Mouse (Mus musculus): Measurements from ENCODE around the gene Prkce. TPM values are rescaled to one million over a fixed set of nuclear protein-coding genes. Genes with fewer than 3 reads are reported as not detected.

Gene Prkce
- polyA plus RNA-seq, 1 experiment, result not detected

- H3K27ac ChIP-seq (ENCODE audit: insufficient read depth, low read depth, low read length), result peak overlapping the region; percentile 85; the same call in 1 of the 2 replicates
- WGBS, result 90% methylated on average over 8 of the region's 8 CpGs
- no peak overlapping the region for H3K4me3 ChIP-seq (ENCODE audit: insufficient read depth, low read depth, low read length)
- no peak for TF ChIP-seq POLR2A (IDR thresholded peaks at IDR 0.05; ENCODE audit: insufficient read depth, low read depth, low read length)
- TF ChIP-seq CTCF (IDR thresholded peaks at IDR 0.05; ENCODE audit: insufficient read depth, low read depth, low read length), result no peak
- H3K4me1 ChIP-seq (ENCODE audit: control insufficient read depth, insufficient read depth, low read length), result peaks cover 50% of the 10 kb centered on the region
These were observed 164.2 kb downstream of the Prkce start for GRCm38 (mm10) chr17:86331835-86332234.

GRCm38 (mm10) chr17:86334990-86335389, 167.4 kb downstream of the Prkce start:
- TF ChIP-seq POLR2A (IDR thresholded peaks at IDR 0.05; ENCODE audit: insufficient read depth, low read depth, low read length) (no peak), CTCF (IDR thresholded peaks at IDR 0.05; ENCODE audit: insufficient read depth, low read depth, low read length) (no peak)
- H3K4me1 ChIP-seq (ENCODE audit: control insufficient read depth, insufficient read depth, low read length), result peaks cover 35% of the 10 kb centered on the region
- 76% methylated on average over 4 of the region's 4 CpGs for WGBS
- H3K4me3 ChIP-seq (ENCODE audit: insufficient read depth, low read depth, low read length), result no peak overlapping the region
- H3K27ac ChIP-seq (ENCODE audit: insufficient read depth, low read depth, low read length), result no peak overlapping the region

- Histone ChIP-seq H3K4me1 (ENCODE audit: control insufficient read depth, insufficient read depth, low read length) (peaks cover 18% of the 10 kb centered on the region), H3K4me3 (ENCODE audit: insufficient read depth, low read depth, low read length) (no peak overlapping the region), H3K27ac (ENCODE audit: insufficient read depth, low read depth, low read length) (no peak overlapping the region)
- TF ChIP-seq POLR2A (IDR thresholded peaks at IDR 0.05; ENCODE audit: insufficient read depth, low read depth, low read length) (no peak), CTCF (IDR thresholded peaks at IDR 0.05; ENCODE audit: insufficient read depth, low read depth, low read length) (no peak)
- 77% methylated on average over 4 of the region's 4 CpGs for WGBS
These were observed 169.1 kb downstream of the Prkce start for GRCm38 (mm10) chr17:86336652-86337073.

GRCm38 (mm10) chr17:86337076-86337475, 169.5 kb downstream of the Prkce start:
- peaks cover 16% of the 10 kb centered on the region for H3K4me1 ChIP-seq (ENCODE audit: control insufficient read depth, insufficient read depth, low read length)
- WGBS, result 83% methylated on average over 3 of the region's 3 CpGs
- H3K27ac ChIP-seq (ENCODE audit: insufficient read depth, low read depth, low read length), result no peak overlapping the region
- no peak overlapping the region for H3K4me3 ChIP-seq (ENCODE audit: insufficient read depth, low read depth, low read length)
- TF ChIP-seq CTCF (IDR thresholded peaks at IDR 0.05; ENCODE audit: insufficient read depth, low read depth, low read length) (no peak), POLR2A (IDR thresholded peaks at IDR 0.05; ENCODE audit: insufficient read depth, low read depth, low read length) (no peak)

- Histone ChIP-seq H3K27ac (ENCODE audit: insufficient read depth, low read depth, low read length) (no peak overlapping the region), H3K4me3 (ENCODE audit: insufficient read depth, low read depth, low read length) (no peak overlapping the region), H3K4me1 (ENCODE audit: control insufficient read depth, insufficient read depth, low read length) (peaks cover 13% of the 10 kb centered on the region)
- TF ChIP-seq POLR2A (IDR thresholded peaks at IDR 0.05; ENCODE audit: insufficient read depth, low read depth, low read length), result no peak
- no peak for TF ChIP-seq CTCF (IDR thresholded peaks at IDR 0.05; ENCODE audit: insufficient read depth, low read depth, low read length)
- WGBS, result 79% methylated on average over 5 of the region's 5 CpGs
These were observed 170.7 kb downstream of the Prkce start for GRCm38 (mm10) chr17:86338328-86338727.

- H3K4me1 ChIP-seq (ENCODE audit: control insufficient read depth, insufficient read depth, low read length), result peaks cover 11% of the 10 kb centered on the region
- H3K4me3 ChIP-seq (ENCODE audit: insufficient read depth, low read depth, low read length), result no peak overlapping the region
- TF ChIP-seq POLR2A (IDR thresholded peaks at IDR 0.05; ENCODE audit: insufficient read depth, low read depth, low read length) (no peak), CTCF (IDR thresholded peaks at IDR 0.05; ENCODE audit: insufficient read depth, low read depth, low read length) (no peak)
- WGBS, result 64% methylated on average over 8 of the region's 8 CpGs
- H3K27ac ChIP-seq (ENCODE audit: insufficient read depth, low read depth, low read length), result no peak overlapping the region
These were observed 176.4 kb downstream of the Prkce start for GRCm38 (mm10) chr17:86344032-86344431.

- Histone ChIP-seq H3K4me3 (ENCODE audit: insufficient read depth, low read depth, low read length) (no peak overlapping the region), H3K4me1 (ENCODE audit: control insufficient read depth, insufficient read depth, low read length) (peaks cover 14% of the 10 kb centered on the region), H3K27ac (ENCODE audit: insufficient read depth, low read depth, low read length) (no peak overlapping the region)
- 61% methylated on average over 22 of the region's 22 CpGs for WGBS
- TF ChIP-seq CTCF (IDR thresholded peaks at IDR 0.05; ENCODE audit: insufficient read depth, low read depth, low read length) (no peak), POLR2A (IDR thresholded peaks at IDR 0.05; ENCODE audit: insufficient read depth, low read depth, low read length) (no peak)
These were observed 177.8 kb downstream of the Prkce start for GRCm38 (mm10) chr17:86345234-86346005.

- peaks cover 15% of the 10 kb centered on the region for H3K4me1 ChIP-seq (ENCODE audit: control insufficient read depth, insufficient read depth, low read length)
These were observed 182.7 kb downstream of the Prkce start for GRCm38 (mm10) chr17:86350236-86350635.

GRCm38 (mm10) chr17:86350791-86351261, 183.2 kb downstream of the Prkce start:
- WGBS, result 26% methylated on average over 12 of the region's 12 CpGs
- Histone ChIP-seq H3K4me1 (ENCODE audit: control insufficient read depth, insufficient read depth, low read length) (peaks cover 13% of the 10 kb centered on the region), H3K4me3 (ENCODE audit: insufficient read depth, low read depth, low read length) (no peak overlapping the region), H3K27ac (ENCODE audit: insufficient read depth, low read depth, low read length) (peak overlapping the region; percentile 53; the same call in 1 of the 2 replicates)
- TF ChIP-seq POLR2A (IDR thresholded peaks at IDR 0.05; ENCODE audit: insufficient read depth, low read depth, low read length), result no peak
- no peak for TF ChIP-seq CTCF (IDR thresholded peaks at IDR 0.05; ENCODE audit: insufficient read depth, low read depth, low read length)

More at GRCm38 (mm10) chr17:86350236-86350635, 182.7 kb downstream of the Prkce start:
- WGBS, result 40% methylated on average over 3 of the region's 3 CpGs
- Histone ChIP-seq H3K27ac (ENCODE audit: insufficient read depth, low read depth, low read length) (peak overlapping the region; percentile 53), H3K4me3 (ENCODE audit: insufficient read depth, low read depth, low read length) (no peak overlapping the region)
- TF ChIP-seq POLR2A (IDR thresholded peaks at IDR 0.05; ENCODE audit: insufficient read depth, low read depth, low read length) (no peak), CTCF (IDR thresholded peaks at IDR 0.05; ENCODE audit: insufficient read depth, low read depth, low read length) (no peak)
